Mouse (Mus musculus): ENCODE data around the gene Gtpbp4.
"Not testable (repeated sequence)": the region's sequence is repeated elsewhere in the genome, so short reads cannot be mapped to it uniquely, and the experiment has no call there.

The Gtpbp4 gene

DNA sequence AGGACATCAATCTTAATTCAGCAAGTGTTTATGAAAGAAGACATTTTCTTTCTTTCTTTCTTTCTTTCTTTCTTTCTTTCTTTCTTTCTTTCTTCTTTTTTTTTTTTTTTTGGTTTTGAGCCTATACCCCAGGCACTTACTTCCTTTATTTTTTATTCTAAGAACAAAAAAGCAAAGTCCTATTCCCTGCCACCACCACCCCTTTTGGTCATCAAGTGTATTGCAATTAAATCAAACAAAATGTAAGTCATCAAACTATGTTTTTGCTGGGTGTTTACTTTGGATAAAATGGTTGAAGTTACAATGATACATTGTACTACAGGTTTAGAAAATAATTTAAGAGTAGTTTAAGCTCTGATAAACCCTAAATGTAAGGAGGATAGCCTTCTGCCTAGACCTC lies 23.5 kb downstream of the Gtpbp4 start:
- DNase-seq (ENCODE audit: low read depth): no peak

DNA sequence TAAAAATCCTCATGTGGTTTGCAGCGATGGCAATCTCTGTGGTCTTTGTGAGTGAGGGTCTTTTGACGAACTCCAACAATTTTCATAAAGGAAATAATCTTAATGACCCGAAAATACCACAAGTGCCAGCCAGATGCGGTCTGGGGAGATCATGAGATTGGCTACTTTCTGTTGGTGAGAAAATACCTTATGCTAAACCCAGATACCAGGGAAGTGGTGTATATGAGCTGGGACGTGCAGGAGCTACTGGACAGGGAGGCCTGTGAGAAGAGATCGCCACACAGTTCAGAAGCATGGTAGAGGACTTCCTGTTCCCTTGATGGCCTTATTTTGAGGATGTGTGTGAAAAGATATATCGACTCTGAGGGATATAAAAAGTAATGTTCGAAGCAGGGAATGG lies 28.1 kb downstream of the Gtpbp4 start:
- DNase-seq (ENCODE audit: low read depth): no peak

DNA sequence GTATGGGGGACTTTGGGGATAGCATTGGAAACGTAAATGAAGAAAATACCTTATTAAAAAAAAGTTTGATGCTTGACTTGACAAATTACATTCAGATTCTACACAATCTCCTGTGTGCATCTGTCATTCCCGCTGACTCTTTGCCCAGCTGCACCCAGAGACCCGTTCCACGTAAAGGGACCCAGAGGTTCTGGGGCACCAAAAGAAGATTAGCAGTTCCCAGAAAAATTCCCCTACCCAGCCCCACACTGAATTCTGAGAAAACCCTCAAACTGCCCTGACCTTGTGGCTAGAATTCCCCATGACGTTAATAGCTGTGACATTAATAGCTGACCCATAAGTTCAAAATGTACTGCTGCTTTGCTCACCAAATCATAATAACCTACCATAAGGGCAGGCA lies 30.7 kb downstream of the Gtpbp4 start:
- no peak for DNase-seq (ENCODE audit: low read depth)

DNA sequence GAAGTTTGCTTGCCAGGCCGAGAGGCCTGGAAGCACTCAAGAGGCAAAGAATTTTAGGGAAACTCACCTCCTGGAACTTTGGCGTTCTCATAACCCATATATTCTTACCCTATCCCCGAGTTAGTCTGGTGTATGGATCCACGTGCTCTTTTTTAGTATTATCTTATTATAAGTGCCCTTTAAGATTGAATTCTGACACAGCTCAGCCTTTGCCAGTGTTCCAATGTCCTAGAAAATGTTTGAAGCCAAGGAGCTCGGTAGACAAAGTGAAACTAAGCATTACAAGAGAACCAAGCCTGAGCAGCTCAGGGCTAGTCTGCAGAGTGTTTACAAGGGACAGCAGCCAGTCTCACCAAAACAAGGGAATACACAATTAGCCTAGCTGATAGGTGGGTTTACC lies 33.6 kb downstream of the Gtpbp4 start:
- DNase-seq (ENCODE audit: low read depth): not testable (repeated sequence)

DNA sequence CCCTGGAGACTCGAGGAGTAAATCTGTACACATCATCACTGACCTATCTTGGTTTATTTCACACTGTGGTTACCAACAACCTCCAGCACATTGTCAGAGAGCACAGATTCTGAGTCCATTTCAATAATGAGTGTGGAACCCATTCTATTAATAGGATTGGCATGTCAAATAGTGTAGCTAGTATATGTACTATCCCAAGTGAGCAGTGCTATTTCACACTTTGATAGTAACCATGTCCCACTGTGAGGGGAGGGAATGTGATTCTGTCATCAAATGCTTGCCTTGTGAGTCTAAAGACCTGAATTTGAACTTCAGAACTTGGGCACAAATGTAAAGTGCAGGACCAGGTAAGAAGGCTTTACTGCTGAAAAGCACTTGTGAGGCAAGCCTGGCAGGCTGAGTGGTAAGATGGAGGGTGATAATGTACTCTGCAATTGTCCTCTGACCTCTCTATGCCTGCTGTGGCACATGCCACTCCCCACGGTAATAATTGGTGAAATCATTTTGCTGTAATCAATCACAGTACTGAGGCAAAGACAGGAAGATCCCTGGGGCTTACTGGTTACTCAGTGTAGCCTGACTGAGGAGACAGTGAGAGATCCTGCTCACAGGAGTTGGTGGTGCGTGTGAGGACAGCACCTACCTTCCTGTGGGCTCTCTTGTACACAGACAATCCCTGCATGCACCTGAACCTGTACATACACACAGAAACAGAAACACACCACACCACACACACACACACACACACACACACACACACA lies 34.6 kb downstream of the Gtpbp4 start:
- DNase-seq (ENCODE audit: low read depth): not testable (repeated sequence)

DNA sequence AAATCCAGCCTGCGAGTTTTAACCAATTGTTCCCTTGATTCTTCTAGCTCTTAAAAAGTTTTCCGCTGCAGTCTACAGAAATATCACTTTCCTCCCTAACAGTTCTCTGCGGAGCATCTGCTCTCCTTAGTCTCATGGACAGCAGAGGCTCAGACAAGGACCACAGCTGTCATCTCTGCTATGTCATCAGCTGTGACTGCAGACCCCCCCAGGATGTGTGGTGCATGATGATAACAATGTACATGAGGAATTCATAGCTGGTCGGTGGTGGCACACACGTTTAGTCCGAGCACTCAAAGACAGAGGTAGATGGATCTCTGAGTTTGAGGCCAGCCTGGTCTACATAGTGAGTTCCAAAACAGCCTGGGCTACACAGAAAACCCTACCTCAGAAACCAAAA lies 36.3 kb downstream of the Gtpbp4 start:
- DNase-seq (ENCODE audit: low read depth): not testable (repeated sequence)

DNA sequence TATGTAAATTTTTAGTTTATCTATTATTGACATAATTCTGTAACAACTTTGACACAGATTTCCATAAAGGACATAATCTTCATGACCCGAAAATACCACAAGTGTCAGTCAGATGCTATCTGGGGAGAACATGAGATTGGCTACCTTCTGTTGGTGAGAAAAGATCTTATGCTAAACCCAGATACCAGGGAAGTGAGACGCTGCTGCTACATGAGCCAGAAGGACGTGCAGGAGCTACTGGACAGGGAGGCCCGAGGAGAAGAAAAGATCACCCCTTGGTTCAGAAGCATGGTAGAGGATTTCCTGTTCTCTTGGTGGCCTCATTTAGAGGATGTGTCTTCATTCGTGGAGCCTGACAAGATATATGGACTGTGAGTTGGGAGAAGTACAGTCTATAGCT lies 36.8 kb downstream of the Gtpbp4 start:
- not testable (repeated sequence) for DNase-seq (ENCODE audit: low read depth)

DNA sequence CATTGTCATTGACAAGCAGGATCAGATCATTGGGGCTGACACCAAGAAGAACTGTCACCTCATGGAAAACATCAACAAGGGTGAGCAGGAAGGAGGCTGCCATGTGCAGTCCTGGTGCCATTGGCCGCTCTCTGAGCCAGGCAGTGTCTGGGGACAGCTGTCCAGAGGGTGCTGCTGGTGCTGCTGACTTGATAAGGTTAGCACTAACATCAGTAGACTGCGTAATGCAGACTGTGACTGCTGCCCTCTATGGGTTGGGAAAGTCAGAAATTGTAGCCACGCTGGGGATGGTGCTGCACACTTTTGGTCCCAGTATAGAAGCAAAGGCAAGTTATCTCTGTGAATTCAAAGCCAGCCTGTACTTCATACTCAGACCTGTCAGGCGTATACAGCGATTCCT lies 39.0 kb downstream of the Gtpbp4 start:
- not testable (repeated sequence) for DNase-seq (ENCODE audit: low read depth)

DNA sequence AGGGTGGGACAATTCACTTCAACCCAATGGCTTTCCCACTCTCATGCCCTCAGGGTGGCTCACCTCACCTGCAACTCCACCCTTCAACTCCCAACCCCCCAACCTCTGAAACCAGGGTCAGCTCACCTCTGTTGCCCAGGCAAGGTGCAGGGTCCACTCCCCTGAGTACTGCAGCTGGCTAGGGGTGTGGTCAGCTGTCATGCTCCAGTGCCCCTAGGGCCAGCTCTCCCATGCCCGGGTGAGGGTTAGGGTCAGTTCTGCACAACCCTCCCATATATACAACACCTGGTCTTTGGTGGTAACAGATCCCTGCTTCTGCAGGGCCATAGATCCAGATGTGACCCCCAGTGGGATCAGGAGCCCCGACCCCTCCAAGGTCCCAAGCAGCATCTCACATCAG lies 40.8 kb downstream of the Gtpbp4 start:
- DNase-seq (ENCODE audit: low read depth): not testable (repeated sequence)

DNA sequence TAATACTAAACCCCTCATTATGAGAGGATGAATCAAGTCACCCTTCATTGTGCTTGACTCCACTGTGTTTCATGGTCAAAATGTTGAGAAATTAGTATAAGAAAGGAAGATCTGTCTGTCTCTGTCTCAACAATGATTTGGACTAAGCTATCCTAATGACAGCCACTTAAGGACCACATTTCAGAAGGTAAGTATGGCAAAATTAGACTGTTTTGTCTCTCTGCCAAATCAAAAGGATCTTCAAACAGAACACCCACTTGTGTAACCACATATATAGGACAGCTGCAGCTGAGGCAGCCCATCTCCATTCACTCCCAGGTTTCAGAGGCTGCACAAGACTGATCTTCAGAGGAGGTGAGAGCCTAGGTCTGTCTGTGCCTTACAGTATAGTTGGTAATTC lies 43.3 kb downstream of the Gtpbp4 start, which contains the start of gene Idi2:
TSS of gene Idi2 (plus strand) at position 301 of the 400 bp plus-strand sequence.
- DNase-seq (ENCODE audit: low read depth): not testable (repeated sequence)

DNA sequence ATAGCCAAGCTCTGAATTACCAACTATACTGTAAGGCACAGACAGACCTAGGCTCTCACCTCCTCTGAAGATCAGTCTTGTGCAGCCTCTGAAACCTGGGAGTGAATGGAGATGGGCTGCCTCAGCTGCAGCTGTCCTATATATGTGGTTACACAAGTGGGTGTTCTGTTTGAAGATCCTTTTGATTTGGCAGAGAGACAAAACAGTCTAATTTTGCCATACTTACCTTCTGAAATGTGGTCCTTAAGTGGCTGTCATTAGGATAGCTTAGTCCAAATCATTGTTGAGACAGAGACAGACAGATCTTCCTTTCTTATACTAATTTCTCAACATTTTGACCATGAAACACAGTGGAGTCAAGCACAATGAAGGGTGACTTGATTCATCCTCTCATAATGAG lies 47.8 kb downstream of the Gtpbp4 start, which contains the start of gene Gm9745:
TSS of gene Gm9745 (minus strand) at position 101 of the 400 bp plus-strand sequence.
- not testable (repeated sequence) for DNase-seq (ENCODE audit: low read depth)

DNA sequence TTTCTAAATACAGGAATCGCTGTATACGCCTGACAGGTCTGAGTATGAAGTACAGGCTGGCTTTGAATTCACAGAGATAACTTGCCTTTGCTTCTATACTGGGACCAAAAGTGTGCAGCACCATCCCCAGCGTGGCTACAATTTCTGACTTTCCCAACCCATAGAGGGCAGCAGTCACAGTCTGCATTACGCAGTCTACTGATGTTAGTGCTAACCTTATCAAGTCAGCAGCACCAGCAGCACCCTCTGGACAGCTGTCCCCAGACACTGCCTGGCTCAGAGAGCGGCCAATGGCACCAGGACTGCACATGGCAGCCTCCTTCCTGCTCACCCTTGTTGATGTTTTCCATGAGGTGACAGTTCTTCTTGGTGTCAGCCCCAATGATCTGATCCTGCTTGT lies 52.1 kb downstream of the Gtpbp4 start:
- not testable (repeated sequence) for DNase-seq (ENCODE audit: low read depth)

DNA sequence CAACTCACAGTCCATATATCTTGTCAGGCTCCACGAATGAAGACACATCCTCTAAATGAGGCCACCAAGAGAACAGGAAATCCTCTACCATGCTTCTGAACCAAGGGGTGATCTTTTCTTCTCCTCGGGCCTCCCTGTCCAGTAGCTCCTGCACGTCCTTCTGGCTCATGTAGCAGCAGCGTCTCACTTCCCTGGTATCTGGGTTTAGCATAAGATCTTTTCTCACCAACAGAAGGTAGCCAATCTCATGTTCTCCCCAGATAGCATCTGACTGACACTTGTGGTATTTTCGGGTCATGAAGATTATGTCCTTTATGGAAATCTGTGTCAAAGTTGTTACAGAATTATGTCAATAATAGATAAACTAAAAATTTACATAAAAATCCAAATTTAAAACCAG lies 54.2 kb downstream of the Gtpbp4 start:
- not testable (repeated sequence) for DNase-seq (ENCODE audit: low read depth)

DNA sequence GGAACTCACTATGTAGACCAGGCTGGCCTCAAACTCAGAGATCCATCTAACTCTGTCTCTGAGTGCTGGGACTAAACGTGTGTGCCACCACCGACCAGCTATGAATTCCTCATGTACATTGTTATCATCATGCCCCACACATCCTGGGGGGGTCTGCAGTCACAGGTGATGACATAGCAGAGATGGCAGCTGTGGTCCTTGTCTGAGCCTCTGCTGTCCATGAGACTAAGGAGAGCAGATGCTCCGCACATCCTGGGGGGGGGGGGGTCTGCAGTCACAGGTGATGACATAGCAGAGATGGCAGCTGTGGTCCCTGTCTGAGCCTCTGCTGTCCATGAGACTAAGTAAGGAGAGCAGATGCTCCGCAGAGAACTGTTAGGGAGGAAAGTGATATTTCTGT lies 54.8 kb downstream of the Gtpbp4 start:
- DNase-seq (ENCODE audit: low read depth): not testable (repeated sequence)

DNA sequence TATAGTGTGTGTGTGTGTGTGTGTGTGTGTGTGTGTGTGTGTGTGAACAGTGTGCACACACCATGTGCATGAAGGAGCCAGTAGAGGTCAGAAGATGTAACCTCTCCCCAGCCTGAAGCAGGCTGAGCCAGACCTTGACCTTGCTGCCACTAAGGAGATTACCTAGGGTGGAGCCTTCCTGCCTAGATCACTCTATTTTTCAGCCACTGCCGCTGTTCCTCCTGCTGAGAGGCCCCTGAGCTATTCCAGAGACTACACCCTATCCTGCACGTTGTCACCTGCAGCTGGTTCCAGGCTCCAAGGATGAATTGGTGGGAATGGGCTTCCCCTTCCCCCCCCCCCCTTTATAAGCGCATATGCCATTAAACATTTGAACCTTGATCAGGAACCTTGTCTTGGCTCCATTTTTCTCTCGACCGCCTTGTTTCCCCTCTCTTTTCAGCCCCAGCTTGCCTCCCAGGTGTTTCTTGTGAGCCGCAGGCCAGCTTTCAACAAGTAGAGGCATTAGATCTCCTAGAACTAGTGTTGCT lies 58.2 kb downstream of the Gtpbp4 start:
- DNase-seq (ENCODE audit: low read depth): not testable (repeated sequence)

DNA sequence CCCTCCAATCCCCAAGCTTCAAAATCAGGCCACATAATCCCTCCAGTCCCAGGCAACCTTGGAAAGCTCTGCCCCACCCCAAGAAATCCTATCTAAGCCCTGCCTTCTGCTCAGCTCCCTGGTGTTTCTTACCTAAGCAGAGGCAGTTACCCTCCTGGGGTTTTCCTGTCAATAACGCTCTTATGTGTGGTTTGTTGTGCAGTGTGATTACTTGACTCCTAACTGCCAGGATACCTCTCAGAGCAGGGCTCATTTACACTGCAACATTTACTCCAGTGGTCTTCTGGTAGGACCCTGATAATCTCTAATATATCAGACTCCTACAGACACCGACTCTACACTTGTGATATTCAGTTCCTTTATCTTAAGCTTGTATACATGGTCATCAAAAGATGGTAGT lies 62.4 kb downstream of the Gtpbp4 start:
- no peak for DNase-seq (ENCODE audit: low read depth)

Measured in fibroblast of lung, adult 2 months (primary cell).